Mouse (Mus musculus) stomach, postnatal 0 days (tissue): ENCODE measurements around the gene S100a4. TPM values are rescaled to one million over a fixed set of nuclear protein-coding genes. Genes with fewer than 3 reads are reported as not detected.

Experiments
- ATAC-seq: fragments of 200-750 bp; cut with Nextera tagmentation; 2 replicates; pipeline ENCODE4 v1.8.0; 2017; ENCODE audit not compliant: low FRiP score, low TSS enrichment
- DNase-seq: peaks from one replicate; pipeline ENCODE4 v3.0.0-alpha.2; 2016; ENCODE audit warnings: low spot score
- H3K27ac ChIP-seq: fragments of 300-500 bp; sonication (generic); replicated peaks from 2 replicates; pipeline ENCODE4 v1.5.1; 2014; ENCODE audit warnings: mild to moderate bottlenecking, control low read depth
- H3K27me3 ChIP-seq: fragments of 300-500 bp; sonication (generic); 2 replicates; pipeline ENCODE4 v1.6.1; 2014; ENCODE audit warnings: low read length; ENCODE audit not compliant: control insufficient read depth, insufficient read depth
- H3K36me3 ChIP-seq: fragments of 300-500 bp; sonication (generic); 2 replicates; pipeline ENCODE4 v1.6.1; 2014; ENCODE audit warnings: low read length, mixed read lengths; ENCODE audit not compliant: control insufficient read depth, insufficient read depth
- H3K4me1 ChIP-seq: fragments of 300-500 bp; sonication (generic); replicated peaks from 2 replicates; pipeline ENCODE4 v1.6.1; 2014; ENCODE audit warnings: antibody characterized with exemption; ENCODE audit not compliant: control insufficient read depth, insufficient read depth
- H3K4me2 ChIP-seq: fragments of 300-500 bp; sonication (generic); replicated peaks from 2 replicates; pipeline ENCODE4 v1.6.1; 2014; ENCODE audit warnings: low read depth, mild to moderate bottlenecking, control low read depth, moderate library complexity
- H3K4me3 ChIP-seq: fragments of 300-500 bp; sonication (generic); 2 replicates; pipeline ENCODE4 v1.5.1; 2014; ENCODE audit warnings: low read depth, low read length, control low read depth
- H3K9ac ChIP-seq: fragments of 300-500 bp; sonication (generic); 2 replicates; pipeline ENCODE4 v1.6.1; 2014; ENCODE audit warnings: mild to moderate bottlenecking, low read length, control low read depth, mixed read lengths
- H3K9me3 ChIP-seq: fragments of 300-500 bp; sonication (generic); 2 replicates; pipeline ENCODE4 v1.6.1; 2016; ENCODE audit warnings: low read length; ENCODE audit not compliant: control insufficient read depth
- CTCF ChIP-seq: IDR thresholded peaks from 2 replicates; pipeline ENCODE4 v1.5.1; 2016; ENCODE audit warnings: antibody characterized with exemption, low read depth, mild to moderate bottlenecking, moderate library complexity
- EP300 ChIP-seq: optimal IDR thresholded peaks from 2 replicates; pipeline ENCODE3; 2016; ENCODE audit warnings: antibody characterized with exemption
- WGBS: fragments of 180-500 bp; shearing (Covaris S2); extraction: QIAGEN DNeasy Blood & Tissue Kit; methylation state at CpG from one replicate; pipeline ENCODE4 v1.1.7; 2014; 5-methylcytosine and 5-hydroxymethylcytosine counted together
- polyA plus RNA-seq: library from polyadenylated mRNA; unstranded; fragments of >200 nt; fragmentation: Nextera tagmentation; extraction: Ambion mirVana; gene quantifications from 2 replicates; pipeline ENCODE4 v1.2.1, GENCODE M21; 2015

The S100a4 gene
- polyA plus RNA-seq, 1 experiment from 2014 or later, result 17.4 TPM

DNA sequence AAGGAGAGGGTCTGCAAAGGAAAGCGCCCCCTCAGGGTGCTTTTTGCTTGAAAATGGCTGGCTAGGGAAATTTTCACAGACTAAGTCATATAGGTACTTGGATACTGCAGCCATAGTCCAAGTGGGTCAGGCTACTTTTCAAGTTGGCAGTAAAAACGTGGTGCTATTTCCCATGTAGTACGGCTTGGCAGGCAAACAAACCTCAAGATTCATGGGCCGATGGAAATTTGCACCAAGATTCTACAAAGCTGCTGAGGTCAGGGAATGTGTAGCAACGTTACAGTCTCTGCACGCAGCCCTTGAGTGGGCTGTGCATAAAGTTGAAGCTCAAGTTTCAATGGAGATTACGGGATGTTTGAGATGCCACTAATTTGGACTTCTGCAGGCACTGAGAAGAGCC is 24.1 kb upstream of the S100a4 start:
- Histone ChIP-seq H3K4me3 (no peak overlapping the region), H3K27ac (no peak overlapping the region), H3K9ac (no peak overlapping the region), H3K4me2 (no peak overlapping the region), H3K36me3 (no peaks in the 10 kb centered on the region), H3K9me3 (no peaks in the 10 kb centered on the region), H3K4me1 (no peaks in the 10 kb centered on the region), H3K27me3 (no peaks in the 10 kb centered on the region)
- ATAC-seq, result no peak
- no peak for TF ChIP-seq CTCF
- TF ChIP-seq EP300, result no peak
- 61% methylated on average over 7 of the region's 7 CpGs for WGBS
- no peak for DNase-seq

DNA sequence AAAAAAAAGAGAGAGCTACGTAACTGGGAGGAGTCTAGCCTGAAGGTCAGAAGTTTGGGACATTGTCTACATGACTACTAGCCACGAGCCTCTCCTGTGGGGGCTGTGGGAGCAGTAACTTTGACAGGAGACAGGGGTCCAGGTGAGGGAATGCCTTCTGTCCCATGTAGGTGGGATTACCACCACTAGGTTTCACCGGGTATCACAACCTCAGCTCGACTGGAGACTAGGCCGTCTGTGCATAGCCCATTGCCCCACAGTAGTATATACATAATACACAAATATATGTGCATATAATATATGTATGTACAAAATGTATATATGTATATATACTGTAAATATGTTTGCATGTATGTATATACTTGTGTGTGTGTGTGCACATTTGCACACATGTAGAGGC is 22.4 kb upstream of the S100a4 start:
- Histone ChIP-seq H3K4me3 (no peak overlapping the region), H3K27ac (no peak overlapping the region), H3K4me2 (no peak overlapping the region), H3K36me3 (no peaks in the 10 kb centered on the region), H3K27me3 (no peaks in the 10 kb centered on the region), H3K4me1 (no peaks in the 10 kb centered on the region), H3K9me3 (no peaks in the 10 kb centered on the region), H3K9ac (no peak overlapping the region)
- no peak for DNase-seq
- 95% methylated on average over 5 of the region's 5 CpGs for WGBS
- TF ChIP-seq CTCF, result no peak
- TF ChIP-seq EP300, result no peak
- no peak for ATAC-seq

DNA sequence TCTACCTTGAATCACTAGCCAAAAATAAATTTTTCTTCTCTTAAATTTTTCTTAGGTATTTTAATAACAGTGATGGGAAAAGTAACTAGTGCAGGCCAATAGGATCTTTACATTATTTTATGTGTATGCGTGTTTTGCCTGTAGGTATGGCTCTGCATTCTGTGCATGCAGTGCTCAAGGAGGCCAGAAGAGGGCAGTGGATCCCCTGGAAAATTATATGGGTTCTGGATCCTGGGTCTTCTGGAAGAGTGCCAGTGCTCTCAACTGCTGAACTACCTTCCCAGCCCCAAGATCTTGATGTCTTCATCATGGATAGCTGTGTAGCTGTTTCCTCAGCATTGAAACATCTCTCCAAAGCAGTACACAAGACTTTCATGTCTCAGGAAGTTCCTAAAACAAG is 21.4 kb upstream of the S100a4 start:
- 94% methylated on average over 1 of the region's 1 CpGs for WGBS
- no peak overlapping the region for H3K9ac ChIP-seq
- no peaks in the 10 kb centered on the region for H3K9me3 ChIP-seq
- no peak overlapping the region for H3K27ac ChIP-seq
- H3K36me3 ChIP-seq, result no peaks in the 10 kb centered on the region
- no peaks in the 10 kb centered on the region for H3K27me3 ChIP-seq
- ATAC-seq, result no peak
- TF ChIP-seq EP300 (no peak), CTCF (peak; percentile 61)
- no peak overlapping the region for H3K4me3 ChIP-seq
- H3K4me1 ChIP-seq, result peaks cover 4% of the 10 kb centered on the region
- no peak for DNase-seq
- no peak overlapping the region for H3K4me2 ChIP-seq

DNA sequence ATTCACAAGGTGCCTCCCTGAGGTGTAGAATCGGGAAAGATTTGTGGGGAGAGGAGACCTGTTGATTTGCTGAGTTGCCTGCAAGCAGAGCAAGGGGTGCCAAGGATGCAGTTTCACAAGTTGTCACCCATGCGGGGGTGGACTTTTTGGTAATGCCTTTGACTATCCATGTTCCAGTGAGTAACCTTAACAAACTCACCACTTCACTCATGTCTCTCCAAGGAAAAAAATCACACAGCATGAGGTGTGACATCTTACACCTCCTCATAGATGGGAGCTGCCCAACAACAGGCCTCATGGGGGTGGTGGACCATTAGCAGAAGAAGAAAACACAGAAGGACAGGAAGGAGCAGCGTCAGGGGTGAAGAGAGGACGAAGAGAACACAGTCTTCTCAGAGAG is 21.0 kb upstream of the S100a4 start:
- H3K4me3 ChIP-seq, result no peak overlapping the region
- TF ChIP-seq EP300 (no peak), CTCF (no peak)
- H3K4me1 ChIP-seq, result peaks cover 5% of the 10 kb centered on the region
- no peak overlapping the region for H3K27ac ChIP-seq
- no peaks in the 10 kb centered on the region for H3K36me3 ChIP-seq
- H3K4me2 ChIP-seq, result no peak overlapping the region
- no peak overlapping the region for H3K9ac ChIP-seq
- DNase-seq (no peak), ATAC-seq (no peak)
- no peaks in the 10 kb centered on the region for H3K9me3 ChIP-seq
- WGBS, result 89% methylated on average over 4 of the region's 4 CpGs
- no peaks in the 10 kb centered on the region for H3K27me3 ChIP-seq

DNA sequence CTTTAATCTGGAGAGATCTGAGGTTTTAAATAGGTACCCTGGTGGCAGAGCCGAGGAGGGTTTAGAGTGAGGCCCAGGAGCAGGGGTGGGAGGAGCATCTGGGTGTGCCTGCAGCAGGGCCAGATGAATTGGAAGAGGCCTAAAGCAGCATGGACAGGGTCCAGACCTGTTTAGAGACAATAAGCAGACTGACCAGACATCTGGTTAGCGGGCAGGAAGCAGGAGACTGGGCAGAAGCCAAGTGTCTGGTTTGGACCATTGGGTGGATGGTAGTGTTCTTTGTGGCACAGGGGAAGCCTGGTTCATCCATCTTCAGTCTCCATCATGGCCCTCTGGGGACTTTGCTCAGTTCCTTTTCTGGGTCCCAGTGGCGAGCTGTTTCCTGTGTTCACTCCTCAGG is 19.7 kb upstream of the S100a4 start:
- Histone ChIP-seq H3K4me2 (no peak overlapping the region), H3K36me3 (no peaks in the 10 kb centered on the region), H3K27me3 (no peaks in the 10 kb centered on the region), H3K4me1 (peaks cover 5% of the 10 kb centered on the region), H3K4me3 (no peak overlapping the region), H3K9me3 (no peaks in the 10 kb centered on the region), H3K9ac (no peak overlapping the region), H3K27ac (no peak overlapping the region)
- ATAC-seq (no peak), DNase-seq (no peak)
- 40% methylated on average over 3 of the region's 3 CpGs for WGBS
- TF ChIP-seq EP300 (no peak), CTCF (no peak; the same call in 1 of the 2 replicates)

DNA sequence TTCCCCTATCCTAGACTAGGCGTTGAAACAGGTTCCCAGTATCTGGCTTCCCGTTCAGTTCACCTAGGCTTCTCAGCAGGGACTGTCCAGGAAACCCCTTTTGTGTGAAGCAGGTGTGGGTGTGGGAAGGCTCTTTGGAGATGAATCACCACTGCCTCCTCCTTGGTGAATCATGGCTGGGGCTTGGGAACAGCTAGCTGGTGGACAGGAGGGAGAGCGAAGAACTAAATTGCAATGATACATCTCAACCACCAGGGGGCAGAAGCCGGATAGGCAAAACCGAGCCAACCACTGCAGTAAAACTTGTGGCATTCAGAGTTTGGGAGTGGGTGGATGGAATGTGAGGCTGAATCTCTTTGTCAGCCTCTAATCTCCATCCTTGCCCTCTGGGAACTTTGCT is 18.0 kb upstream of the S100a4 start:
- H3K27me3 ChIP-seq, result no peaks in the 10 kb centered on the region
- H3K36me3 ChIP-seq, result no peaks in the 10 kb centered on the region
- ATAC-seq (peak; percentile 85), DNase-seq (peak; percentile 80)
- no peaks in the 10 kb centered on the region for H3K9me3 ChIP-seq
- H3K9ac ChIP-seq, result no peak overlapping the region
- 0 out of 2 replicates have a peak overlapping the region, but pooled peaks have one; percentile 14 for H3K4me2 ChIP-seq
- TF ChIP-seq EP300 (peak; percentile 62), CTCF (peak; percentile 95)
- H3K4me1 ChIP-seq, result peaks cover 5% of the 10 kb centered on the region
- WGBS, result 33% methylated on average over 5 of the region's 5 CpGs
- H3K4me3 ChIP-seq, result no peak overlapping the region
- peak overlapping the region; percentile 97 for H3K27ac ChIP-seq
